Mouse (Mus musculus): ENCODE results near the gene Rps15. TPM values are rescaled to one million over a fixed set of nuclear protein-coding genes. Genes with fewer than 3 reads are reported as not detected.

Gene Rps15
- total RNA-seq, 2 experiments from 2014 or later: 745 to 872 TPM

DNA sequence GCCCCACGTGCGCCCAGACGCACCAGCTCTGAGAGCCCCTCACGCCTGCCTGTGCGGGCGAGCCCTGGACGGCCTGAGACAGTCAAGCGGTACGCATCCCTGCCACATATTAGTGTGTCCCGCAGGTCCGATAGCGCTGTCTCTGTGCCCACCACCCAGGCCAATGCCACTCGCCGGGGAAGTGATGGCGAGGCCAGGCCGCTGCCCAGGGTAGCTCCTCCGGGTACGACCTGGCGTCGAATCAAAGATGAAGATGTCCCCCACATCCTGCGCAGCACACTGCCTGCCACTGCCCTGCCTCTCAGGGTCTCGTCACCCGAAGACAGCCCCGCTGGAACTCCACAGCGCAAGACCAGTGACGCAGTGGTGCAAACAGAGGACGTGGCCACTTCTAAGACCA is 23.1 kb downstream of the Rps15 start:
- DNase-seq: no peak

DNA sequence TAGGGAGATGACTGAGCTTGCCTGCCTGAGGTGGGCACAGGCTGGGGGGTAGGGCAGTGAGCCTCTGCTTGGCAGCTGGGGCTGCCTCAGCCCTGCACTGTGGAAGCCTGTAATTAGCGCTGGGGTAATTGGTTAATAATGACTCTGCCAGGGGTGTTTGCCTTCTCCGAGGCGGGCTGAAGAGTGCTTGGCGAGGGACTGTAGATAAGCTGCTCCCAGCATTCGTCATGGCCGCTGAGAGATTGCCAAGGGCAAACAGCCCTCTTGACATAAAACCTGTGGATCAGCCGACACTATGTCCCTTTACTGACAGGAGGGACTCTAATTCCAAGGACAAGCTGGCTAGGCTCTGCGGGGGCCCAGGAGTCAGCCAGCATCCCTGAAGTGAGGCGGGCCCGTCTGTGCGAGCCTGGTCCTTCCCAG is 24.1 kb downstream of the Rps15 start:
- no peak for DNase-seq

DNA sequence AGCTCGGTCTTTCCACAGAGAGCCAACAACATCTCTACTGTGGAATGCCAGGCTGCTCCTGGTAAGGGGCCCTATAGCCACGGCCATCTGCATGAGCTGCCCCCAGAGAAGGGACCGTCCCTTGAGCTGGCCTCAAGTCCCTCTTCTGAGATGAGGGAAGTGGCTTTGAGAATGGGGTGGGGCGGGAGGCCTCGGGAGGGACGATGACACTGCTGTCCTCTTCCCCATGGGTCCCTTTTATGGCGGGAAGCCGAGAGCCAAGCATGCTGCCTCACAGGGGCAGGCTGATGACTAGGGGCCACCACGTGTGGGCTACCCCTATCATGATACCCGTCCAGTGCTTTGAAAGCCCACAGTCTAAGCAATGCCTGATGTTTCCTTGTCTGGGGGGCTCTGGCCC is 24.8 kb downstream of the Rps15 start:
- no peak for DNase-seq

DNA sequence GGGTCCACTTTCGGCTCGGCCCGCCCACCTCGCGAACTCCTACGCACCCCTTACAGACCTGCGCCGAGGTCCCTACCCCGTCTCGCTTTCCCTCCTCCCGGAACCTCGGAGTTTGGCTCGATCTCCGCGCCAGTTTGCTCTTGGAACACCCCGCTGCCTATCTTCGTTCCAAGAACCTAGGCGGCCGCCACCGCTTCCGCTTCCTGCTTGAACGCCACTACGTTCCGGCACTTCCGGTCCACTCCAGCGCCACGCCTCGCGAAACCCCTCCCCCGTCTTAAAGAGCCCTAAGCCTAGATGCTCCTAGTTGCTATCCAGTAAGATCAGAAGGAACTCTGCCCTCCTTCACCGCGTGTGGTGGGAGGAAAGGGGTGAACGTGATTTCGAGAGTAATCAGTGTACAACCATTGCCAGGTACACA is 28.1 kb downstream of the Rps15 start, which contains the start of gene 2310011J03Rik:
Gene 2310011J03Rik, minus strand, starts transcription at position 198 of the 421 bp plus-strand sequence.
- DNase-seq: peak; percentile 96

DNA sequence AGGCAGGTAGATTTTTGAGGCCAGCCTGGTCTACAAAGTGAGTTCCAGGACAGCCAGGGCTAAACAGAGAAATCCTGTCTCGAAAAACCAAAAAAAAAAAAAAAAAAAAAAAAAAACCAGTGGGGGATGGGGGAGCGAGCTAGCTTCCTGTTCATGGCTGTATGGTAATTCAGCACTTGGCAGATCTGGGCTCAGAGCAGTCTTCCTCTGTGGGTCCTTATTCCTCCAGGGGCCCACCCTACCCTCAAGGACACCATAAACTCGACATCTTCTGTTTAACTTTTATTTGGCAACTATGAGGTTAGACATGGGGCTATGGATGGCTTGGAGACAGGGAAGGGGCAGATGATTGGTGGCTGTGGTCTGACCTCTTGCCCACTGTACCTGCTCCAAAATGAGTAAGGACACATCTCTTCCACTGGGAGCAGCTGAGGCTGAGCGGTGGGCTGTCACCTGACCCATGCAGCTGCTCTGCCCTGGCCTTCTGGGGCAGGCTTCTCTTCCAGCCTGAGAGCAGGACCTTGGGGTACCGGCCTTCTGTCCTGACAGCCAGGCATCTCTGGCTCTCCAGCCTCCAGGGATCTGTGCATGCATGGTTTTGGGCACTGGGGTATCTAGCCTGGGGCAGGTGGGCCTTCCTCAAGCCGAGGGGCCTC is 28.9 kb downstream of the Rps15 start:
- DNase-seq: no peak

DNA sequence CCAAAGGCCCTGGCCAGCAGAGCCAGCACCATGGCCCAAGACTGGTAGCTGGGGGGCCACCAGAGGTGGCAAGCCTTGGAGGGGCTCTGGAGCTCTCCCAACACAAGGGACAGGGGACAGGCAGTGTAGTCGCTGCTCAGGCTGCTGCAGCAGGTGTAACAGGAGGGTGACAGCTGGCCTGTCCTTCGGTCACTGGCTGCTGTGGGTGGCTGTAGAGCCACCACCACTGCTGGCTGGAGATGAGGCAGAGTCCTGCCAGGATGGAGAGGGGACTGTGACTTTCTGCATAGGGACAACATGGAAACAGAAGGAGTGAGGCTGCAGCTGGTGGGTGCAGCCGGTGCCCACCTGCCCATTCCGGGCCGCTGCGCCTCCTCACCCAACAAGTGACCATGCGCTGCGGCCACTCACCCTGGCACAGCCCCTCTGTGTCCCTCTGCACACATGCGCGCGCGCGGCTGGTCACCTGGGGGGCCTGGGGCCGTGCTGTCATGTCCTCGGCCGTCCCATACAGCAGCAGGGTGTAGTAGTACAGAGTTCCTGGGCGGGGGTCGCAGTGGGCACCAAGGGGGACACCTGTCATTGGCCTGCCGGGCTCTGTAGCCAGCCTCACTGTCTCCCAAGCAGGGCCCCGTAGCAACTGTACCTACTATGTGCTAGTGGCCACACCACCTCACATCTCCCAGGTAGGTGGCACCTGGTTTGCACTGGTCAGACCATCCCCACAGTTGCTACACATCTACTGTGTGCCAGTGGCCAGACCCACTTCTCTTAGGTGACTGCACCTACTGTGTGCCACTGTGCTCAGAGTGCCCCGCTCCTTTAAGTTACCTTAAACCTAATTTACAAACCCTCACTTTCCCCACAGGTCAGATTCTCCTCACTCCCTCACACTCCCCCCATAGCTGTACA is 29.7 kb downstream of the Rps15 start:
- DNase-seq: no peak

DNA sequence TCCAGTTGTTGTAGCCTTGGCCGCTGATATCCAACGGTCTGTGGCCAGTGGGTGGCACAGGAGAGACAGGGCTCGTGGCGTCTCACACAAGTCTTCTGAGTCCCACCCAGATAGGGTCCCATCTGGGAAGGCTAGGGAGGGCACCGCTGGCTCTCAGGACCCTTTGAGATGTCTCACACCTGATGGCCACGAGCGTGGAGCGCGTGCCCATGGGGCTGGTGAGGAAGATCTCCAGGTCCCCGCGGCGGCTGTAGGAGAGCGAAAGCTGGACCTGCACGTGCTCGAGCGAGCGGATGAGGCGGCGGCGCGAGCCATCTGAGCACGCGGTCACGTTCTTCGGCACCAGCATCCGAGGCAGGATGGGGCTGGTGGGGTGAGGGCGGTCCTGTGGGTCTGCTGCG is 30.6 kb downstream of the Rps15 start:
- peak; percentile 43 to 53 for DNase-seq

DNA sequence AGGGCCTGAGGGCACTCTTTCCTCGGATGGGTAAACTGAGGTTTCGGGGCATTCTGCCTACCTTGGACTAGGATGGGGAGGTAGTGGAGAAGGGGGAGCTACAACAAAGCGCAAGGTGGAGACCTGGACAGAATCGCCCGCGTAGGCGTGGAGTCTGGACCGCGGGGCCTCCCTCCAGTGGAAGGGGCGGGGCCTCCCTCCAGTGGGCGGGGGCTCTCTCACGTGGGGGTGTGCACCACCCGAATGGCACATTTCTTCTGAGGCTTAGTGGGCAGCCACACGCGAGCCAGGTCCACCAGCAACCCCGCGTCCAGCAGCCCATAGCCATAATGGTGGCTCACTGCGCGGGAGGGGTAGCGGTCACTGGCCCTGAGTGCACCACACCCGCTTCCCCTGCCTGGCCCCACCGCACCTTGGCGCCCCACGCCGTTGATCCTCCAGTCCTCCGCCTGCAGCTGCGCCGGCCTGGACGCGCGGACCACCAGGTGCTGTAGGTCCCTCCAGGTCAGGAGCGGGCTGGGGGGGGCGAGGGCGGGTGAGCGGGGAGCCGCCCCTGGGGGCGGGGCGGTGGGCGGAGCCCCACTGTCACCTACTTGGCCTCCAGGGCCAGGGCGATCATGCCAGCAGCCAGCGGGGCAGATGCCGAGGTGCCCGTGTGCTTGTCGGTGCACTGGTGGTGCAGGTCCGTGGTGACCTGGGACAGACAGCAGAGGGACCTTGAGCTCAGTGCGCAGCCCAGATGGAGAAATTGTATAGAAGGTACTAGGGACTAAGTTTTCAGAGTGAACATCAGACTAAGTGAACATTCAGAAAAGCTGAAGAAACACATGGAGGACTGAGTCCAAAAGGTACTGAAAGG is 31.2 kb downstream of the Rps15 start:
- DNase-seq: peak; percentile 83 to 87

DNA sequence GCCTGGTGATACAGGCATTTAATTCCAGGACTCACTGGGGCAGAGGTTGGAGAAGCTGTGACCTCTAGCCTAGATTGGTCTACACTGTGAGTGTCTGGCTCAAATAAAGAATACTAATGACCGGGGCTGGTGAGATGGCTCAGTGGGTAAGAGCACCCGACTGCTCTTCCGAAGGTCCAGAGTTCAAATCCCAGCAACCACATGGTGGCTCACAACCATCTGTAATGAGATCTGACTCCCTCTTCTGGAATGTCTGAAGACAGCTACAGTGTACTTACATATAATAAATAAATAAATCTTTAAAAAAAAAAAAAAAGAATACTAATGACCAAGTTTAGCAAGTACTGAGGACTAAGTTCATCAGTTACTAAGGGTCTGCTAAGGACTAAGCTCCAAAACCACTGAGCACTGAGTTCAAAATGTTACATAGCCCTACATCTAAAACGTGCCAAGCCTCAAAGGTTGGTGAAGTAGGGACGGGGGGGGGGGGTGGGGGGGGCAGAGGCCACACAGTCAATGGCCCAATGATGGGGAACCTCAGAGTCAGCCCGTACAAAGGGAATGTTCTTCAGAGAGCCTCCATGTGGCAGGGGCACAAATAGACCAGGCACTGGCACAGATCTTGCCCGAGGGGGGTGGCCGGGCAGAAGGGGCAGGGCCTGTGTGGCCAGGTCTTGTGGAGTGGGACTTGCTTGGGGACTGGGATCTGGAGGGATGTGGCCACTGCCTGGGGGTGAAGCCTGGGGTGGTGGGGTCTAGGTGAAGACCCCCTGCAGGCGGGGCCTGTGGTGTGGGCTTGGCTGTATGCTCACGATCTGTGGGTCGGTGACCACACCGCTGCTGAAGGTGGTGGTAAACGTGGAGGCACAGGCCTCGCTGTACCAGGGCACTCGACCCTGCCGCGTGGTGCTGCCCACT is 32.1 kb downstream of the Rps15 start:
- peak in 1 of 2 experiments; percentile 51 for DNase-seq

DNA sequence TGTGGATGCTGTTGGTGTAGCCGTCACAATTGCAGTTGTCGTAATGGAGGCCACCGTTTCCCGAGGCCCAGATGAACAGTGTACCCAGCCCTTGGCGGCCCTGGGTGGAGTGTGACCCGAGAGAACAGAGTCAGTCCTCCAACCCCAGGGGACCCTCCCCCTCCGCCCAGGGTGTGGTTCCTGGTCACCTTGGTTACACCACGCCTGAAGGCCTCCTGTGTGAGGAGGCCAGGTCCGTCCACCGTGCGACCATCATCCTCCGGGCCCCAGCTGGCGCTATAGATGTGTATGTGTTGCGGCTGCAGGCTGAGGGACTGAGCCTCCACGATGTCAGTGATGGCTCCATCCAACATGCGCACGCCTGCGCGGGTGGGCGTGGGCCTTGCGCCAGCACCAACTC is 32.8 kb downstream of the Rps15 start:
- DNase-seq: no peak

DNA sequence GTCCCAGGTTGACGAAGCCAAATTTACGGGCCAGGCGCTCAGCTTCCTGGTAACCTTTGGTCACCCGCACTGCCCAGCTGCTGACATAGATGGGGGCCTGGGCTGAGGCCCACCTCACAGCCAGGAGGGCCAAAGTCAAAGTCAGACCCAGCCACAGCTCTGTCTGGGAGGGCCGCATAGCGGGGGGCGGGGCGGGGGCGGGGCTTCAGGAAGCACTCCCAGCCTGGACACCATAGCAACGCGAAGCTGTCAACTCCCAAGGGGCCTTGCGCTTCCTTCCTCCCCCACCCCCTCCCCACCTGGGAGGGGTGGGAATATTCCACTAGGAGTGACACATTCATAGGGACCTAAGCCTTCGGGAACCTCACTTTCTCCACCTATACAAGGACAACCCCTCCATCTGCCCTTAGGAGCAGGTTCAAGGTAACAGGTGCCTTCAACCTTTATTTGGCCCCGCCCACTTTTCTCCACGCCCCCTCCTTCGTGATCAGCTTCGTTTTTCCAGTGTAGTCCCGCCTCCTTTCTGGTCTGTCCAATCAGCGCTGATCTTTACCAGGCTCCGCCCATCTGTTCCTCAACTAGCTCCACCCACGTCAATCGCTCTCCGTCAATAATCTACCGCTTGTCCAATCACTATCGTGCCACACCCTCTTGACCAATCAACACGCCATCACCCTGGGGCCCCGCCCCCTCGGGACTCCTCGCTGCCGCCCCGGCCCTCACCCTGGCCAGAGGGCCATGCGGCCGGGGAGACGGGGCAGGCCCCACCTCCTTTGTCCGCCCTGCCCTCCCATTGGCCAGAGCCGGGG is 37.2 kb downstream of the Rps15 start, which contains the start of the genes Pcsk4 and Reep6:
Gene Pcsk4, minus strand, starts transcription at position 226 of the 809 bp plus-strand sequence.
Gene Reep6, plus strand, starts transcription at position 681 of the 809 bp plus-strand sequence.
- DNase-seq: peak; percentile 90 to 95

DNA sequence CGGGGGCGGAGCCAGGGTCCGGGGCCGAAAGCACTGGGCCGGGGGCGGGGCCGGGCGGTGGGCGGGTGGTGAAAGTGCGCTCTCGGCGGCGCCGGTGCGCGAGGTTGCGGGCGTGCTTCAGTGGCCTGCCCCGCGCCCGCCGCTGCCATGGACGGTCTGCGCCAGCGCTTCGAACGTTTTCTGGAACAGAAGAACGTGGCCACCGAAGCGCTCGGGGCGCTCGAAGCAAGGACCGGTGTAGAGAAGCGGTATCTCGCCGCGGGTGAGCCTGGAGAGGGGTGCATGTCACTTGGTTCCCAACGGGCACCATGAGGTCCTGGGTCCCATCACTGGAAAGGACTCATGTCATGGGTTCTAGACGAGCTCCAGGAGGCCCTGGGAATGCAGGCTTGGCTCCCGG is 37.8 kb downstream of the Rps15 start:
- no peak for DNase-seq

DNA sequence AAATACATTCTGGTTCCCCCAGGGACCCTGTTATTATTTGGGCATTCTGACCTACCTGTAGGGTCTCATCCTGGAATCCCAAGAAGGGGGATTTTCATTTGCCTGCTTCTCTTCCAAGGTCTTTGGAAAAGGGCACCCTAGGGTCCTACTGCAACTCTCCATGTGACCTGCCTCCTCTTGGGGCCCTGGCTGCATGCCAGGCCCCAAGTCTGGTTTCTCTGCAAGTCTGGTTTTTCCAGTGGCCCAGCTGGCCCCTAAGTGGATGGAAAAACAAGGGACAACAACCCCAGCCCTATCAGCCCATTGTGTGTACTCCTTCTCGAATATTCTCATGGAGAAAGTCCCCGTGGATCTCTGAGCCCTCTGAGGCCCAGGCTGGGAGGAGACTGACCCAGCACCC is 38.6 kb downstream of the Rps15 start:
- no peak for DNase-seq

DNA sequence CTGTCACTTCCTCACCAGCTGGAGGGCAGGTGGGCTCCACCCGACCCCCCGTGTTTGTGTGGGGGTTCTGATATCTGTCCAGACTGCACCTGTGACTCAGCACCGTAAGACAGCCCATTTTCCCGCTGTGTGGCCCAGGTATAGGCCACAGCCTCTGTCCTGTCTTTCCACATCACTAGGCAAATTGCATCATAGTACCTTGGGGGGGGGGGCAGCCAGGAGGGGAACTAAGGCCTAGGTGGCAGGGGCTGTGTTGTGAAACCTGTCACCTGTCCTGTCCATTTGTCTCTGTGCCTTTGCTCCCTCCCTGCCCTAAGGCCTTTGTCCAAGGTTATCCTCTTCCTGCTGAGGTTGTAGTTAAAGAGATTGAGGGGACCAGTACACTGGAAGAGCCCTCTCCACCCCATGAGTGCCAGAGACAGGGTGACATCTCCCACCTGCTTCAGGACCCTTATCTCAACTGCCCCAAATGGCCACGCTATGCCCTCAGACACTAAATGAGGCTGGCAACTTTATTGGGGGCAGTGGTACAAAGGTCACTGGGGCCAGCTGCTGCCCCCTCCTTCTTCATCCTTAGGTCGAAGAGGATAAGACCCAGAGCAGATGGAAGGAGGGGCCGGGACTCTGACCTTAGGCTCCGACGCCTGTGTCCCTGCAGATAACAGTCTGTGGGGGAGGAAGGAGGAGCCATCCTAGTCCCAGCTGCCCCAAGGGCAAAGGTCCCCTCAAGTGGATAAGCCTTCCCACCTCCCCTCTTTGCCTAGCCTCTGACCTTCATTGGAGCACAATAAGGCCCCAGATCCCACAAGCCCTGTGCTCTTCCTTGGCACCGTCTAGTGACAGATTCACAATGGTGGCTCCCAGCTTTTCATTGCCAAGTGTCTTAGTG is 39.6 kb downstream of the Rps15 start:
- no peak for DNase-seq

DNA sequence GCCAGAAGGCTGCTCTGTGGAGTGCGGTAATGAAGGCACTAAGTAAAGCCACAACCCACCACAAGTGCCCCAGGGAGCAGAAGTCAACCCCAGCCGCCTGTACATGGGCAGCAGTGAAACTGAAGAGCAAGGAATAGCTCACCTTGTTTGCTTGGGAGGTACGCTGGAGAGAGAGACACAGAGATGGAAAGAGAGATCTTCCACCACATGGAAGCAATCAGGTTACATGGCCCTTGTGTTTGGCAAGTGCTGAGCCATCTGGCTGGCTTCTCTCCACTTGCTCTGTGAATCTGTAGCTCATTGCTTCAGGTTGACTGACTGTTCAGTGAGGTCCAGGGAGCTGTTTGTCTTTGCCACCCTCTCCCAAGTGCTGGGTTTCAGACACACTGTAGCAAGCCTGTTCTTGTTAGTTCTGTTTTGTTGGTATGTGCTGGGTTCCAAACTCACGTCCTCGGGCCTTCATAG is 40.3 kb downstream of the Rps15 start:
- DNase-seq: no peak

DNA sequence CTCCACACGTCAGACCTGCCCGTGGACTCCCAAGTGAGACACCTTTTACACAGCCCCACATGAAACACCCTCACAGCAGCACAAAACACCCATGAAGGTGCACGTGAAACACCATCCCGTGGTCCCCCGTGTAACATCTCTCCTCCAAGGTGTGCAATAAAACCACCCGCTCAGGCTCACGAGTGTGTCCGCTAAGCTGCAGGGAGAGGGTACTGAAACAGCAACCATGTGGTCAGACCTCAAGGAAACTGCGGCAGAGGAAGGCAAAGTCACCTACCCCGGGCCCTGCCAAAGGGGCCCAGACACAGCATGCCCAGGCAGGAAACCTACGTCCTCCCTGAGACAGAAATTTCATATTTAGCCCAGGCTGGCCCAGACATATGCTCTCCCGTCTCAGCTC is 44.0 kb downstream of the Rps15 start:
- DNase-seq: no peak

DNA sequence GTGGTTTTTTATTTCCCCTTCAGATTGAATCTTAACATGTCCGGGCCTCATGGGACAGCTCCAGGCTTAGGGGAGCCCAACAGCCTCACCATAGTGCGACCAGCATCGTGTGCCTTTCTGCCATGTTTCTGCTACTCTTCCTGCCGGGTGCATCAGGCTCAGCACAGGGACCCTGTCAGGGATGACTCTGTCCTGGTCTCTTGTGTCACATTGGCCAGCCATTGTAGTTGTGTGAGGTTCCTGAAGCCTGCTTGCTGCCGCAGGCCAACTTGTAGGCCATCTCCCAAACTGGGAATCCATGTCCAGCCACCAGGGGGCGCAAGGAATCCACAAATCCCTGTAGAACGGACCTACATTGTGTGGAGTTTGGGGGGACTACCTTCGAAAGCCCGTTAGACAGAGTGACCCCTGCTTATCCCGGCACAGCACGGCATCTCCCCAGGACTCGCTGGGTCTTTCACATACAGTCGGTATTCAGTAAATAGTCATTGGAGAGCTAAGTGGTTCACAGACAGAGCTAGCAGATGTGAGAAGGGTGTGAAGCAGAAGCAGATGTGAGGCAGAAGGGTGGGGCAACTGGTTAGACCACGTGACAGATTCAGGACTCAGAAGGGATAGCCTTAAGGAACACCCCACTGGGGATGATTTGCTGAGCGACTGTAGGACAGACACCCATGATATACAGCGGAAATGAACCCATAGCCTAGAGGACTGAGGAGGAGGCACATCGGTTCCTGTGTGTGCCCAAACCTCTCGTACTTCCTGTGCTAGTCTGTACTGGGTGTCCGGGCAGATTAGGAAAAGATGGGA is 47.9 kb downstream of the Rps15 start:
- peak; percentile 84 to 95 for DNase-seq

DNA sequence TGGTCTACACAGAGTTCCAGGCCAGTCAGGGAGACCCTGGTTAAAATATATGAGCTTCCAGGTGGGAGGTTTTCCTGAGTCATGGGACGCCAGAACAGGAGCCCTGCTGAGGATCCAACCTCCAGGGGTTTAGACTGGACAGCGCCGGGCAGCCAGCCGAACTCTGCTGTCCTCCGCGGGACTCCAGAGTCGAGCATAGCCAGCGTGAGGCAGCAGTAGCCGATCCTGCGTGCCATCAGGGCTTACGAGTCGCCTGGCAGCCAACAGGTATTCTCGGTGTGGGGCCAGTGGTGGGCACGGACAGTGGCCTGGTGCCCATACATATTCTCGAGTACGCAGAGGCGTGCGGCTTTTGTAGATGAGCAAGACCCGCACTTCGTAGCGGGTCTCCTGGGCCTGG is 48.8 kb downstream of the Rps15 start:
- no peak for DNase-seq
